Mouse (Mus musculus) 3T3-L1 (cell line): ENCODE data around the gene Phactr4.
A peak's percentile ranks its signal among the peaks of the same experiment; 100 is the strongest.

ENCODE experiments used
- DNase-seq: peaks from one replicate; pipeline ENCODE4 v3.0.0-alpha.2; 2015; ENCODE audit warnings: low read depth, low spot score

Gene Phactr4

DNA sequence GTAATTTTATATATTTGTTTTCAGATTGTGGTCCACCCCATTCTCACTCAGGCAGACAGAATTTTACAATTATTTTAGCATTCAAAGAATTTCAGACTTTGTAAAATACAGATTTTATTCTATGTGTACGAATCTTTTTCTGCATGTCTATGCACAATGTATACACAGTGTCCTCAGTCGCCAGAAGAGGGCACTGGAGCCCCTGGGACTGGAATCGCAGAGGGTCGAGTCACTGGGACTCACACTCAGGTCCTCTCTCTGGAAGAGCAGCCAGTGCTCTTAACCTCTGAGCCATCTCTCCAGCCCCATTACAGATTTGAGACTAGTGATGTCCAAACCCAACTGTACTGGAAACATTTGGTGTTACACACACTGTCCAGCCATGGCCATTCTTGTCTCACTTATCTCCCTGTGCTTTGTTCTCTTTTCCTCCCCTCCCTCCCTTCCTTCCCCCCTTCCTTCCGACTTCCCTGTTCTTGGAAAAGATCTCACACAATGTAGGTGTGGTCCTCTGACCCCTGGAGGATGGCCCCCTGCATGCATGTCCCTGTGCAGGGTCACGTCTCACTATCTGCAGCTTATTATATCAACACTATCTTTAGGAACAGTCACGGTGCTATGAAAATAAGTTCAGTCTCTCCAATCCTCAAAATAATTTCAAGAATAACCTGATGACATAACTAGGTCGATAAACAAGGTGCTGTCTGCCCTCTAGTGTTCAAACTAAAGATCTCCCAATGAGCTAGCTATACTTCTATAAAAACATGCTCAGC lies 10.8 kb downstream of the Phactr4 start:
- peak; percentile 73 for DNase-seq

DNA sequence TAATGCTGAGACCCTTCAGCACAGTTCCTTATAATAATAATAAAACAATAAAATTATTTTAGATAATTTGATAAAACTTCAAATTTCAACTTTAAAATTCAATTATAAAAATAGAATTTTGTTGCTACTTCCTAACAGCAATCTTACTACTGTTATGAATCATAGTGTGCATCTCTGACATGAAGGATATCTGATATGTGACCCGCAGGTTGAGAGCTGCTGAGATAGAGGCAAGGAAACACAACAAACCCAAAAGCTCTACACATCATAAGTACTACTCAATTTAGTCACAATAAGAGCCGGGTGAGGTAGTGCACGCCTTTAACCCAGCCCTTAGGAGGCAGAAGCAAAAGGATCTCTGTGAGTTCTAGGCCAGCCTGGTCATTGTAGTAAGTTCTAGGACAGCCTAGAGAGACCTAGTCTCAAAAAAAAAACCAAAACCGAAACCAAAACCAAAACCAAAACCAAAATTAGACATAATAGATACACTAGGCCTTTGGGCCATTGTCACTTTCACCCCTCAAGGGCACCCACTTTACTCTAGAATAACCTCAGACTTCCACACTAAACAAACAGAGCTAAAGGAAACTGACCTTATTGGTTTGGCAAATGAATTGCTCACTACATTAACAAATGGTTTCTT lies 12.6 kb downstream of the Phactr4 start:
- DNase-seq = peak; percentile 25

DNA sequence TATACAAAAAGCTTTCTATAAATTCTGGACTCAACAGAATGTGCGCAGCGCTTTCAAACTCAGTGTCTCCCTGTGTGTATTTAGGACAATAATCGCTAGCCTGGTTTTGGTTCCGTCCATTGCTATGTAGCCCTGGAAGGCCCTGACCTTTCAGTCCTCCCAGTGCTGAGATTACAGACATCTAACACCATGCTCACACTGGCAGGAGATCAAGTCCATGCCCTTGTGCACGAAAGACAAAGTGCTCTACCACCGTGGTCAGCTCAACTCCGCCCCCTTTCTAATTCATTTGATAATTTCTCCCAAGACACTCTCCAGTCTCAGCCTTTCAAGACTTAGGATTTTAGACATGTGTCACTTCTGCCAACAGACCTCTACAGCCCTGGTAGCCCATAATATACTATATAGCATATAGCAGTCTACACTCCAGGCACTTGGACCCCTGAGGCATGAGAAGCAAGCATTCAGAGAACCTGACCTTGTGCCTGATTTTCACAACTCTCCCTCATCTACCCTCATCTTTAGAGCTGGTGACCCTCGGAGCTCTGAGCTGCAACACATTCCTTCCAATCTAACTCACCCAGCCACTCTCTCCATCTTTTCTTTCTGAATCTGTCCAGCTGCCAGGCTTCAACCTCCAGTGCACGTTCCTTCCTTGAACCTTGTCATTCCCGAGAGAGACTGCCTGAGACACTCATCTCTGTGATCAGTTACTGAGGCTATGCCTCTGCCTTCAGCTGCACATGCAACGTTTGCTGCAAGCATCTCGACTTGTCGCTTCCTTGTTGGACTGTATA lies 15.7 kb downstream of the Phactr4 start:
- DNase-seq = peak; percentile 53

DNA sequence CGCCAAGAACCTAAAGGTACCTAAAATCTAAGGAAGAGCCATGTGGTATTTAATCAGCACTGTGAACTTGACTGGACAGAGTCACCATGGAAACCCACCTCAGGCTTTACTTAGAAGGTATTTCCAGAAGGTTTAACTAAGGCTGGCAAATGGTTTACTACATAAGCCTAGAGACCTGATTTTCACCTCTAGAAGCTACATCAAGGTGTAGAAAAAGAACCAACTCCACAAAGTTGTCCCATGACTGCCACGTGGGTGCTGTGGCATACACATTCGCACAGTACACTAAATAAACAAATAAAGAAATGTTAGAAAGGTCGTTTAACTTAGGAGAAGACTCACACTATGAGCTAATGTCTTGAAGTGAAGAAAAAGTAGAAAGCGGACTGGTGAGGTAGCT lies 17.7 kb downstream of the Phactr4 start:
- no peak for DNase-seq

DNA sequence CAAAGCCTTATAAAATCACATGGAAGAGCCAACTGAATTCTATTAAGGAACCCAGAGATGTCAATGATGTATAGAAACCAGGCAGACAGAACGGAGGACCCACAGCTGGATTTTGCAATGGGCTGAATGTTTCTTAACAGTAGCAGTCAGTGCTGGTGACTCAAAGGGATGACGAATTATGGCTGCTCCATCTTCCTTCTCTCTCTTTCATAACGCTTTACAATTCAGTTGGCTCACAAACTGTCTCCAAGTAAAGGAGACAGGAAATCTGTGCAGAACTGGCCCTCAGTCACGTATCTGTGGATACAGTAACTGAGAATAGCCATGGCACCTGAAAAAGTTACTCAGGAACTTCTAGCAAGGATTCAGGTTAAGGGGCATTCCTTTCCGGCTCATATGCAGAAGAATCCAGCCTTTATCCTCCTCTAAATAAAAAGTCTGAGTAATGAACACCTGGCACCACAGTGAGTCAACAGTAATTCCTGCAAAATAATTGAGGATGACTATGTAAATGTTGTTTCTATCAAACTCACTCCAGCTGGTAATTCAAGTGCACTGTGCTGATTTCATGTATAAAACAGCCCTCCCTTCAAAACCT lies 19.1 kb downstream of the Phactr4 start:
- DNase-seq = peak; percentile 88

DNA sequence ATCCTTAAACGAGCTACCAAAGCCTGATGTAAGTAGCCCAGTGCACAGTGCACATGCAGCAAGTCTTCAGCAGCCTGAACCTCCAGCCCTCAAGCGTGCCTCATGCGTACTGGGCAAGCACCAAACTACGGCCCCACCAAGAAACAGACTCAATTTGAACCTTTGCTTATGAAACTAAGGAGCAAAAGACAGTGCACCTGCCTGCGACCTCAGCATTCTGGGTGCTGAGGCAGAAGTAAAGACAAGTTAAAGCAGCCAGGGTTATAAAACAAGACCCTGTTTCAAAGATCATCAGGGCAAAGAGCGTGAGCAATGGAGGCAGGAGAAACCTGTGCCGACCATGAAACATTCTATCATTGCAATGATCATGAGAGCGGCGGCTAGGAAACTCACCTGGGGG lies 21.3 kb downstream of the Phactr4 start:
- no peak for DNase-seq

DNA sequence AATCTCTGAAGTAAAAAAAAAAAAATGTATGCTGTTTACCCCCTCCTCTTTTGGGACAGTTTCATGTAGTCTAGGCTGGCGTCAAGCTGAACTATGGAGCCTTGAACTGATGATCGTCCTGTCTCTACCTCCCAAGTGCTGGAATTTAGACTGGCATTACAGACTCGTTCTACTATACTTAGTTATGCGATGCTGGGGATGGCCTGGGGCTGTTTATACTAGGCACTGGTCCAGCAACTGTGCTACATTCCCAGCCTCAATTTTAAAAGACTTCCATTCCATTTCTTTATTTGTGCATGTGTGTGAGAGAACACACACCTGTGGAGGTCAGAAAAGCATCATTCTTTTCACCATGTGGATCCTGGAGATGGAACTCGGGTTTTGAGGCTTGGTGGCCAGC lies 23.4 kb downstream of the Phactr4 start:
- DNase-seq = peak; percentile 70

DNA sequence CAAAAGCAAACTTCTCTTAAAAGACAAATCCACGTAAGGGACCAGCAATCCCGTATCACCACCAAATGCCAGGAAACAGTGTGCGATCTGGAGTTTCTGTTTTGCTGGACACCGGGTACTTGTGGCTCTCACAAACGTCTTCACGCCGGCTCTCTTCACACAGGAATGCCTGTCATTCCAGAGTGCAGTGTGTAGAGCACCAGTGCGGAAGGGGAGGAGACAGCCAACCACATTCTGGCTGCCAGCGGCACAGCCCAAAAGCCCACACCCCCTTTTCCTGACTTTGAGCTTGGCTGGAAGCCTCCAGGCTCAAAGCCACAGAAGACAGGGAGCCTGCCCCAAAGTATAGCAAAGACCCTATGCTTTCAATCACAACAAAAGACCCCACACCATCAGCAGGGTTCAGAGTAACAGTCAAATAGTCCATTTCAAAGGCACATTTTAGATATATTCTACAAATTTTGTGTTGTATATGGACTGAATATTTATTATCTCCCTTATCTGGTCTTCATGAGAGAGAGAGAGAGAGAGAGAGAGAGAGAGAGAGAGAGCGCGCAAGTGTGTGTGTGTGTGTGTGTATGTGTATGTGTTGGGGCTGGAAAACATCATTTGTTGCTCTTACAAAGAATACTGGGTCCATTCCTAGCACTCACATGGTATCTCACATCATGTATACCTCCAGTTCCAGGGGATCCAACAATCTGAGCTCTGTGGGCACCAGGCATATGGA lies 24.1 kb downstream of the Phactr4 start:
- DNase-seq = peak; percentile 96

DNA sequence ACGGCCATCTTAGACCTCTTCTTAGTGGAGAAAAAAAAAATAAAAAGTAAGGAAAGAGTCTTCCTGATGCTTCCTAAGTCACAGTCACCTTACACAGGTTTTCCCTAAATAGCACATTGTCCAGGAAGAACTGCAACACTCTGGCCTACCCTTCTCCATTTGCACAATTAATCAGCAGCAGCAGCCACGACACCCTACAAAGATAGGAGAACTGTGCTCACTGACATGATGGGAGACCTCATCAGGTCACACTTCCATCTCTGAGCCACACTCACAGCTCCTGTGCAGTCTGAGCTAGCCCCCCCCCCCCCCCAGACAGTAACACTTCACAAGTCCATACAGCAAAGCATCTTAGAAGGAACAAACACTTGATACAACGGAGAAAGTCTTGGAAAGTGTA lies 25.2 kb downstream of the Phactr4 start:
- DNase-seq = no peak

DNA sequence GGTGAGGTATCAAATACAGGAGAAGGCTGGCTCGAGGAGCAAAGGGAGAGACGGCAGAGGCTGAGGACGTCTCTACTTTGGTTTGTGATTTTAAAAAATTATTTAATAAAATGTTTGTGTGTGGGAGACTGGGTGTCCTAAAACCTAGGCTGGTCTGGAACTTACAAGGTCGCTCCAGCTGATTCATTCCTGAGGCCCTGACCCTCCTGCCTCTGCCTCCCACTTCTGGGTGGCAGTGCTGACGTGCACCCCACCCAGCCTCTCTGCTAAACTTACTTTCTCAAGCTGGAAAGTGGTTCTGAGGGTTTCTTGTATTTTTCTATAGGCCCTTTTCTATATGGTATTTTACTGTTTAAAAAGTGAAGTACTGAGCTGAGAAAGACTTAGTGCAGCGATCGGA lies 26.0 kb downstream of the Phactr4 start:
- DNase-seq = no peak

DNA sequence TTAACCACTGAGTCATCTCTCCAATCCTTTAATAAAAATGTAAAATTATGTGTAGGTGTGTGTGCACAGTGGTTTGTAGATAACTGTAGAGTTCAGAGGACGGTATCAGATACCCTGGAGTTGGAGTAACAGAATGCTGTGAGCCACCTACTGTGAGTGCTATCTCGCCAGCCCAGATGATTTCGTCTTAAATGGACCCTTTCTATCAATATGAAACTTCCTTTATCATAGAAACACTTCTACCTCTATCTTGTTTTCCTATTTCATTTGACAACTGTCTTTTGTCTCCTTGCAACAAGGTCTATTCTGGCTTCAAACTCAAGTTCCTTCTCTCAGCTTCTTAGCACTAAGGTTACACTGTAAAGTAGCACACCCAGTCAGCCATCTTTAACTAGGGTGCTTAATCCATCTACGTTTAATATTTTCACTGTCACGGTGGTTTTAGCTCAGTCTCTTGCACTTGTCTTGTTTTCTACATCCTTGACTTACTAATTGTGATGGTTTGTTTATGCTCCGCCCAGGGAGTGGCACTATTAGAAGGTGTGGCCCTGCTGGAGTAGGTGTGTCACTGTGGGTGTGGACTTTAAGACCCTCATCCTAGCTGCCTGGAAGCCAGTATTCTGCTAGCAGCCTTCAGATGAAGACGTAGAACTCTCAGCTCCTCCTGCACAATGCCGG lies 31.1 kb downstream of the Phactr4 start:
- no peak for DNase-seq

DNA sequence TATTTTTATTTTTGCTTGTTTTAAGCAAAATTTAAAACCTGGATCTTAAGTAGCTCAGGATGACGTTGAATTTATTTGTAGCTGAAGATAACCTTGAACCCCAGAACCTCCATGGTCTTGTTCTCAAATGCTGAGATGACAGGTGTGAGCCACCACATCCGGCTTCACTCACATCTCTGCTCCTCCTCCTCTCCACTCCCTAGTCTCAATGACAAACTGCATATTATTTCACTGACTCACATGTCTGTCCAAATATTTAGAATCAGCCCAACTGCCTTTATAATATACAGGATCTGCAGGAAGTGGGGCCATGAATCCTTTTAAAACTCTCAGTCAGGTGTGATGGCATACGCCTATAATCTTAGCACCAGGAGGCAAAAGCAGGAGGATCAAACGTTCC lies 33.0 kb downstream of the Phactr4 start:
- DNase-seq = peak; percentile 80

DNA sequence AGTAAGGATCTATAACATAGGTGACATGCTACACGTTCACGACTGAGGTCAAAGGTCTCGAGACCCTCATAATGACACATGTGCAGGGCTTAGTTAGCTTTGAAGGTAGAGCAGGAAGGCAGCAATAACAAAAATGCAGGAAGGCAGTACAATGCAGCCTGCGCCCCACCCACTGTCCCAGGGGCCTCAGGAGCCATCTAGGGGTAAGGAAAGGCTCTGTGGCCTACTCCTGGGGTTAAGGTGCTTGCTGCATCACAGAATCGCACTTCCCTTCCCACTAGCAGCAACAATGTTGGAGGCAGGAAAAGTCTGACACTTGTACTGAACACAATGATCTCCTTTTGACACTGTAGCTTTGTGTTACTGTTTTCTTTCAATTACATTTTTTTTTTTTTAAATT lies 34.7 kb downstream of the Phactr4 start:
- DNase-seq = no peak

DNA sequence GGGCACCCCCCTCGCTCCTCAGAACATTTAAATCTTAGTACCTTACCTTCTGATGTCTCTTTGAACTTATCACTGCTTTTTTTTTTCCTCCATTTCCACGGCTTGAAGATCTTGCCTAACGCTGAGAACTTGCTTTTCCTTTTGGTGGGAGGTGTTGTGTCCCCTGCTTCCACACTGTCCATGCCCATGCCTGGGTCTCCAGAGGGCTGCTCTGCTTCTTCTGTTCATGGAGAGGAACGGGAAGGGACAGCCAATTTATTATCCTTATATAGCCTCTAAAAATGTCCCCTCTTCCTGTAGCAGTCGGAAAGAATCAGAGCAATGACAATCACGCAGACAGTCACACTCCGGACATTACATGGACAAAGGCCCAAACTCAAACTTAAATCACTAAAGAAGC lies 35.4 kb downstream of the Phactr4 start:
- no peak for DNase-seq

DNA sequence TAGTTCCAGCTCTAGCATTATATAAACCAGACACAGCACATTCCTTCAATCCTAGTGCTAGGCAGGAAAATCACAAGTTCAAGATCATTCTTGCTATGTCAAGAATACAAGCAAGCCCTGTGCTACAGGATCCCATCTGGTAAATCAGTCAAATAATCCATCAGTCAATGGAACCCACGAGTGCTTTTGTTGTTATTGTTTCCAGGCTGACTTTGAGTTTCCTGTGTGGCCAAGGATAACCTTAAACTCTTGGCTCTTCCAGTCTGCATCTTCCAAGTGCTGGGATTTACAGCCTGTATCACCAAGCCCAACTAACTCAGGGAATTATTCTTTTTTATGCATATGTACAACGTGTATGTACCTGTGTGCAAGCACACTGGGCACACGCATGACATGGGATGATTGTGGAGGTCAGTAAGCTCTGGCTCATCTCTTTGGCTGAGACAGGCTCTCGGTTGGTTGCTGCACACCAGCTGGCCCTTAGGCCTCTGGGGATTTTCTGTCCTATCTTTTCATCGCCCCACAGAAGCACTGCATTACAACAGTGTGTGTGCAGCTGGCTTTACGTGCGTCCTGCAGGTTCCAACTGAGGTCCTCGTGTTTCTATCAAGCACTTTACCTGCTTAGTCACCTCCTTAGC lies 36.4 kb downstream of the Phactr4 start:
- DNase-seq = no peak

DNA sequence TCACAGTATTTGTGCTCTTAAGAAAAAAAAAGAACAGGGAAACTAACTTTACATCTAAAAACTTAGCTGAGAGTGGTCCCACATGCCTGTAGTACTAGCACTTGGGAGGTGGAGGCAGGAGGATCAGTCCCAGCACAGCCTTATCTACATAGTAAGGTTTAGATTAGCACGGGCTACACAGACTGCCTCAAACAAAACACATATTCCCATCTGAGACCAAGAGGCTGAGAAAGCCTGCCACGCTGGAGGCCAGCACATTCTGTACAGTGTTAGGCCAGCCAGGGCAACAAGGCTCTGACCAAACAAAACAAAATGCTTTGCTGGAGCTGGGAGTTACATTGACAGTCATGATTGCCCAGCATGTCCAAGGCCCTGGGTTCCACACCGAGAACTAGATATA lies 38.8 kb downstream of the Phactr4 start:
- no peak for DNase-seq

DNA sequence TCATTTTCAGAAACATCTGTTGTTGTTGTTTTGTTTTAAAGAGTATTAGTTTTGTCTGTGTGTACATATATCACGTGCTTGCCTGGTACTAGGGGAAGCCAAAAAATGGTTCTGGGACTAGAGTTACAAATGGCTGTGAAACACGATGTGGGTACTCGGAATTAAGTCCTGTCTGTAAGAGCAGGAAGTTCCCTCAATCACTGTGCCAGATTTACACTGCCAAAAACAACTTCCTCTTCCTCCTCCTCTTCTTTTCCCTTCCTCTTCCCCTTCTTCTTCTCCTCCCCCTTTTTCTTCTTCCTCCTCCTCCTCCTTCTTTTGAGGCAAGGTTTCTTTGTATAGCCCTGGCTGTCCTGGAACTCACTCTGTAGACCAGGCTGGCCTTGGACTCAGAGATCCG lies 40.0 kb downstream of the Phactr4 start:
- DNase-seq = no peak

DNA sequence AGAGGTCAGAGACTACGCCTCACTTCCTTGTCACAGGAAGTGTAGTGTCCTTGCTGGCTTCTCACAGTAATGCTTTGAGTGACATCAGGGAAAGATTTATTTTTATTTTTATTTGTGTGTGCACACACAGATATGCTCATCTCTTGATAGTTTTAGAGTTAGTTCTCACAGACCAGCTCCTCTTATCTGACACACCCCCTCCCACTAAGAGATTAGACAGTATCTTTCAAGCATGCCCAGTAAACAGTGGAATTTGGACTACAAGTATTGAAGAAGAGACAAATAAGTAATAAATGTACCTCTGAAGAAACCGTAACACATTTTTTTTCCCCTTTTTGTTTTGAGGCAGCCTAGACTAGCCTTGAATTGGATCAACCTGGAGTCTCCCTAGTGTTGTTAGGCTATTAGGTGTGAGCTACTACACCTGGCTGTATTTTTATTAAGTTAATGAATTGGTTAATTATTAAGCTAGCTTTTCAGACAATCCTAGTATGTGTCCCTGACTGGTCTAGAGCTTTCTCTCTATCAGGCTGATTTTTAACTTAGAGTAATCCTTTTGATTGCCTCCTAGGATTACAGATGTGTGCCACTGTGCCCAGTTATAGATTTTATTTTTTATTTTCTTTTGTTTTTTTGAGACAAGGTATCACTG lies 41.2 kb downstream of the Phactr4 start:
- no peak for DNase-seq

DNA sequence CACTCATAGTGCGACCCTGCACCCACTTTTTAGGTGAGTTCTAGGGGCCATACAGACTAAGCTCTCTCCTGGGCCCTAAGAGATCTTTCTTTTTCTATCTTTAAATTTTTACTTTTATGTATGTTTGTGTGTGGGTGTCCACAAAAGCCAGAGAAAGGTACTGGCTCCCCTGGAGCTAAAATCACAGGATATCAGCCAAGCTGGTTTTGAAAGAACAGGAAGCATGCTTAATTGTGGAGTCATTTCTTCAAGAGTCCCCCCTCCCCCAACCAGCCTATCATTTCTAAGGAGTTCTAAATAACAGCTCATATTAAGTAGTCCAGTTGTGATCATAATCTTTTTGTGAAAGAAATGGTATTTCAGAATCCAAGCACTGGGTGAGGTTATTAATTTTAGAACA lies 48.5 kb downstream of the Phactr4 start:
- no peak for DNase-seq
